Mouse (Mus musculus): ENCODE measurements around the gene Map2k5. TPM values are rescaled to one million over a fixed set of nuclear protein-coding genes. Genes with fewer than 3 reads are reported as not detected.
A peak's percentile ranks its signal among the peaks of the same experiment; 100 is the strongest.

The Map2k5 gene
- polyA plus RNA-seq, 1 experiment, result 27.7 TPM

DNA sequence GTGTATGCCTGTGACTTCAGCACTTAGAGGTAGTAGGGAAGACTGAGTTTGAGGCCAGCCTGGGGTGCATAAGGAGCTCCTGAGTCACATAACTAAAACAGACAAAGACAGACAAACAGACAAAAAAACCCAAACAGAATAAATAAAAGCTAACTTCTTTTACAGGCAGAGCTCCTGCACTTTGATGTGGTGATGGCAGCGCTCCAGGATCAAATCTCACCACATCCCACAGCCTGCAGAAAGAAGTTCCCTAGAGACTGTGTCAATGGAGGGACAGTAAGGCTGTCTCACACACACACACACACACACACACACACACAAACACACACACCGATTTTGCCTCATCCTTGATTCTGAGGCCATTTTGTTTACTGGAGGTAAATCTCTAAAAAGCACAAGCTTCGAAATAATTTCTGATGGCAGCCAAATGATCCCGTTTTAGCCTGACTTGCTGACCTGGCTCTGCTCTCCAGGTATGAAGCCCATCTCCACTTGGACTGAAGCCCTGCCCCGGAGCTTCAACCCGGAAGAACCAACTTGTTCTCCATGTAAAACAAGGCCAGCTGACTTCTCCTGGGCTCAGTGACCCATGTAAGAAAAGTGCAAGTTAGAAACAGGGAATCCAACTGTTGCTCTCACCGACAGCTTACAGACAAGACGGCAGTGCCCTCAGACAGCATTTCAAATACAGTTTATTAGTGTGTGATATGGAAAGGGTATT lies 203.5 kb downstream of the Map2k5 start:
- Histone ChIP-seq H3K36me3 (ENCODE audit: control insufficient read depth, insufficient read depth, low read length) (no peaks in the 10 kb centered on the region), H3K27ac (ENCODE audit: insufficient read depth, low read length) (no peak overlapping the region), H3K4me1 (ENCODE audit: control insufficient read depth, insufficient read depth, insufficient read length) (no peaks in the 10 kb centered on the region), H3K27me3 (ENCODE audit: control insufficient read depth, insufficient read depth, low read length) (no peaks in the 10 kb centered on the region), H3K4me3 (ENCODE audit: extremely low read depth, insufficient read depth, insufficient read length) (no peak overlapping the region)
- peak in 1 of 2 experiments; percentile 9 for DNase-seq (ENCODE audit: low read depth in 1 of 2, low spot score in 2 of 2)
- 85% methylated on average over 8 of the region's 8 CpGs for WGBS
- TF ChIP-seq CTCF (IDR thresholded peaks at IDR 0.05; ENCODE audit: extremely low read depth, insufficient read depth, insufficient read length, insufficient replicate concordance), result no peak
- no peak for TF ChIP-seq POLR2A (IDR thresholded peaks at IDR 0.05; ENCODE audit: low read depth, low read length)

DNA sequence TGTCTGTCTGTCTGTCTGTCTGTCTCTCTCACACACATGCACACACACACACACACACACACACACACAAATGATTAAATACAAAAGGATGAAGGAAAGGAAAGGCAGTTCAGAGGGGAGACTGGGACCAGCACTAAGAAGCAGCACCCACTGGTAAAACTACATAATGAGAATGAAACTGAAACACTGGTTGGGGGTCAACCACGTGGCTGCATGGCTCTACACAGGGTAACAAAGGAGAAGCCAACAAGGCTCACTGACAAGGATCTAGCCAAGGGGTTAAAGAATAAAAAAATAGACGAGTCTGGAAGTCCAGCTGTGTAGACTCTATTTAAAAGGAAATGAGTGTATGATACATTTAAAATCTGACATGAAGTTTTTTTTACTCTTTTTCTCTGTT lies 205.8 kb downstream of the Map2k5 start:
- TF ChIP-seq CTCF (IDR thresholded peaks at IDR 0.05; ENCODE audit: extremely low read depth, insufficient read depth, insufficient read length, insufficient replicate concordance) (no peak), POLR2A (IDR thresholded peaks at IDR 0.05; ENCODE audit: low read depth, low read length) (no peak)
- Histone ChIP-seq H3K27ac (ENCODE audit: insufficient read depth, low read length) (no peak overlapping the region), H3K4me3 (ENCODE audit: extremely low read depth, insufficient read depth, insufficient read length) (no peak overlapping the region), H3K36me3 (ENCODE audit: control insufficient read depth, insufficient read depth, low read length) (no peaks in the 10 kb centered on the region), H3K4me1 (ENCODE audit: control insufficient read depth, insufficient read depth, insufficient read length) (no peaks in the 10 kb centered on the region), H3K27me3 (ENCODE audit: control insufficient read depth, insufficient read depth, low read length) (no peaks in the 10 kb centered on the region)
- 38% methylated on average over 2 of the region's 2 CpGs for WGBS
- no peak for DNase-seq (ENCODE audit: low read depth in 1 of 2, low spot score in 2 of 2)

DNA sequence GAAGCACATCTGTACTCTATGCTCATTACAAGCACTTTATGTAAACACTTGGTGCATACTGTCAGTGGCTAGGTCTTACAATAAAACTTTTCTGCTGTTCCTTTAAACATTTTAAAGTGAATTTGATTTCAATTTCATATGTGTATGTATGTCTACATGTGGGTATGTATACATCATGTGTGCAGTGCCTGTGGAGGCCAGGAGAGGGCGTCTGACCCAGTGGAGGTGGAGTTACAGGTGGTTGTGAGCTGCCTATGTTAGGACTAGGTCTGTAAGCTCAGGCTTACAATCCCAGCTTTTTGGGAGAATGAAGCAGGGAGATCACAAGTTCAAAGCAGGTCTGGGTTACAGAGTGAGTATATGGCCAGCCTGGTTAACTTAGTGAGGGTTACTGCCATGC lies 208.6 kb downstream of the Map2k5 start:
- DNase-seq (ENCODE audit: low read depth in 1 of 2, low spot score in 2 of 2), result no peak
- Histone ChIP-seq H3K27me3 (ENCODE audit: control insufficient read depth, insufficient read depth, low read length) (no peaks in the 10 kb centered on the region), H3K4me3 (ENCODE audit: extremely low read depth, insufficient read depth, insufficient read length) (no peak overlapping the region), H3K36me3 (ENCODE audit: control insufficient read depth, insufficient read depth, low read length) (no peaks in the 10 kb centered on the region), H3K4me1 (ENCODE audit: control insufficient read depth, insufficient read depth, insufficient read length) (no peaks in the 10 kb centered on the region), H3K27ac (ENCODE audit: insufficient read depth, low read length) (no peak overlapping the region)
- 87% methylated on average over 1 of the region's 1 CpGs for WGBS
- TF ChIP-seq POLR2A (IDR thresholded peaks at IDR 0.05; ENCODE audit: low read depth, low read length) (no peak), CTCF (IDR thresholded peaks at IDR 0.05; ENCODE audit: extremely low read depth, insufficient read depth, insufficient read length, insufficient replicate concordance) (no peak)

DNA sequence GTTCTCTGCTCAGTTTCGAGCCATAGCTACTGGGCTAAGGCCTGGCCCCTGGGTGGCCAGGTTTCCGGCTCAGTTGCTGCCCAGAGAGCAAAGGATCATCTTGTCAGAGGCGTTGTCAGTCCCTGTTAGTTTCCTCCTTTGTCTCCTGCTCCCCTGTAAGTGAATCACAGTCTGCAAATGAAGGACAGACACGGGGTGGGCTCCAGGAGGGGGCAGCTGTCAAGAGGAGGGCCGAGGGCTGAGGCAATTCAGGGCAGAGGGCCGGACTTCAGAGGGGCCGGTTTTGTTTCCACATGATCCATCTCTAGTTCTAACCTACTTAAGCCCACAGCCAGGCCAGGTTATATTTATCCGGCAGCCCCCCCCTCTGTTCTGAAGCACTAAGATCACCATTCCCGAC lies 212.6 kb downstream of the Map2k5 start:
- H3K4me1 ChIP-seq (ENCODE audit: control insufficient read depth, insufficient read depth, insufficient read length), result no peaks in the 10 kb centered on the region
- H3K36me3 ChIP-seq (ENCODE audit: control insufficient read depth, insufficient read depth, low read length), result 0 out of 2 replicates have a peak, but pooled peaks cover 1% of the 10 kb centered on the region
- no peak for TF ChIP-seq CTCF (IDR thresholded peaks at IDR 0.05; ENCODE audit: extremely low read depth, insufficient read depth, insufficient read length, insufficient replicate concordance)
- TF ChIP-seq POLR2A (IDR thresholded peaks at IDR 0.05; ENCODE audit: low read depth, low read length), result no peak
- DNase-seq (ENCODE audit: low read depth in 1 of 2, low spot score in 2 of 2), result no peak
- no peak overlapping the region for H3K27ac ChIP-seq (ENCODE audit: insufficient read depth, low read length)
- no peaks in the 10 kb centered on the region for H3K27me3 ChIP-seq (ENCODE audit: control insufficient read depth, insufficient read depth, low read length)
- H3K4me3 ChIP-seq (ENCODE audit: extremely low read depth, insufficient read depth, insufficient read length), result no peak overlapping the region
- WGBS, result 89% methylated on average over 9 of the region's 9 CpGs

DNA sequence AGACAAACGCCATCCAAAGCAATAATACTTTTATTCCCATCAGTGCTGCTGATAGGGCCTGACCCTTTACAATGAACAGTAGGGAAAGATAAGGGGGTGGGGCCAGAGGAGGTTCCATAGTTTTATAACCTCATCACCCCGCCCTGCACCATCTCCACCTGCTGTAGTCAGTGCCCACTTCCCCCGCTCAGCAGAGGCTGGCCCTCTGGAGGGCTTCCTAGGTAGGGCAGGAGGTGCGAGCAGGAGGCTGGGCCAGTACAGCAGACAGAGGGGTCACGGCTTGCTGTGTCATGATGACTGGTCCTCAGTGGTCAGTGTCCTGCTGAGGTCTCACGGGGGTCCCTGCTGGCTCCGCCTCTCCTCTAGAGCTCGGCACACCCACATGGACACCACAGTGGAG lies 213.9 kb downstream of the Map2k5 start:
- H3K27me3 ChIP-seq (ENCODE audit: control insufficient read depth, insufficient read depth, low read length), result no peaks in the 10 kb centered on the region
- no peak overlapping the region for H3K4me3 ChIP-seq (ENCODE audit: extremely low read depth, insufficient read depth, insufficient read length)
- TF ChIP-seq POLR2A (IDR thresholded peaks at IDR 0.05; ENCODE audit: low read depth, low read length) (no peak), CTCF (IDR thresholded peaks at IDR 0.05; ENCODE audit: extremely low read depth, insufficient read depth, insufficient read length, insufficient replicate concordance) (no peak)
- DNase-seq (ENCODE audit: low read depth in 1 of 2, low spot score in 2 of 2), result no peak
- 90% methylated on average over 8 of the region's 8 CpGs for WGBS
- no peaks in the 10 kb centered on the region for H3K4me1 ChIP-seq (ENCODE audit: control insufficient read depth, insufficient read depth, insufficient read length)
- H3K36me3 ChIP-seq (ENCODE audit: control insufficient read depth, insufficient read depth, low read length), result 0 out of 2 replicates have a peak, but pooled peaks cover 1% of the 10 kb centered on the region
- no peak overlapping the region for H3K27ac ChIP-seq (ENCODE audit: insufficient read depth, low read length)

DNA sequence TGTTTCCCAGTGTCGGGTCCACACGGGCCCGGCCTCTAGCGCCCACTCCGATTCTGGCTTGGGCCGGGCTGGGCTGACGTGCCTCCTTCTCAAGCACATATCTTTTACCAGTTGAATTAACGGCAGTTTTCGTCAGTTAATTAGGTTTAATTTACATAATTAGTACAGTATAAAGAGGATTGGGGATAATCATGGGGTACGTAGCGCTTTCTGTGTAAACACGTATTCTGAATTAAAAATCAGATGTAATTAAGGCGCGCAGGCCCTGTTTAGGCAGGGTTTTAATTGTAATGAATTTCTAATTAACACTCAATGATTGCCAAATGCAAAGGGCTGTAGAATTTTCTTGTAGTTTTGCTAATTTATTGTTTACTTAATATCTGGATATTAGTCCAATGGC lies 225.8 kb downstream of the Map2k5 start:
- peaks cover 30% of the 10 kb centered on the region for H3K27me3 ChIP-seq (ENCODE audit: control insufficient read depth, insufficient read depth, low read length)
- TF ChIP-seq POLR2A (IDR thresholded peaks at IDR 0.05; ENCODE audit: low read depth, low read length) (no peak), CTCF (IDR thresholded peaks at IDR 0.05; ENCODE audit: extremely low read depth, insufficient read depth, insufficient read length, insufficient replicate concordance) (no peak)
- H3K4me3 ChIP-seq (ENCODE audit: extremely low read depth, insufficient read depth, insufficient read length), result no peak overlapping the region
- H3K4me1 ChIP-seq (ENCODE audit: control insufficient read depth, insufficient read depth, insufficient read length), result peaks cover under 1% of the 10 kb centered on the region; the same call in 1 of the 2 replicates
- DNase-seq (ENCODE audit: low read depth in 1 of 2, low spot score in 2 of 2), result no peak
- H3K27ac ChIP-seq (ENCODE audit: insufficient read depth, low read length), result no peak overlapping the region
- 39% methylated on average over 14 of the region's 14 CpGs for WGBS
- H3K36me3 ChIP-seq (ENCODE audit: control insufficient read depth, insufficient read depth, low read length), result no peaks in the 10 kb centered on the region
